ENCODE assay signal across 21 mouse cellular contexts in genomic region chr16:37878951-37879505, GRCm38 (mm10). TPM values are rescaled to one million over a fixed set of nuclear protein-coding genes. Genes with fewer than 3 reads are reported as not detected.
"Had no signal": no experiment of that assay in that cellular context is flagged by ENCODE, and none has a peak within 500 bp of the region (broad histone marks: within the 10 kb centered on the region; RNA-seq: fewer than 3 reads in every experiment).

No protein-coding gene starts in this region.

- H3K27ac ChIP-seq: limb, embryonic 10.5 days; limb, embryonic 13.5 days; liver, embryonic 12.5 days; lung, embryonic 15.5 days; midbrain, embryonic 12.5 days; midbrain, embryonic 15.5 days; neural tube, embryonic 12.5 days; neural tube, embryonic 15.5 days had no signal

- H3K4me3 ChIP-seq: limb, embryonic 10.5 days; limb, embryonic 13.5 days; liver, embryonic 12.5 days; liver, embryonic 15.5 days; lung, embryonic 15.5 days; midbrain, embryonic 12.5 days; midbrain, embryonic 15.5 days; neural tube, embryonic 12.5 days; neural tube, embryonic 15.5 days had no signal

- ATAC-seq: midbrain, embryonic 15.5 days had no signal

- DNase-seq: kidney, adult 8-10 months; kidney, postnatal 14 days; kidney, postnatal 4 days; liver; lung, adult 18-20 months; lung, postnatal 10 days; lung, postnatal 36 days; right cerebral cortex, adult 18-20 months; right cerebral cortex, postnatal 14 days; thymus, postnatal 25 days had no signal

- H3K4me2 ChIP-seq: limb, embryonic 13.5 days; liver, embryonic 12.5 days; liver, embryonic 15.5 days; lung, embryonic 15.5 days; midbrain, embryonic 12.5 days; midbrain, embryonic 15.5 days; neural tube, embryonic 12.5 days; neural tube, embryonic 15.5 days had no signal

- H3K4me1 ChIP-seq: limb, embryonic 10.5 days; lung, embryonic 15.5 days; neural tube, embryonic 12.5 days had no signal

- H3K9me3 ChIP-seq: limb, embryonic 10.5 days; limb, embryonic 13.5 days; liver, embryonic 12.5 days; liver, embryonic 15.5 days; lung, embryonic 15.5 days; midbrain, embryonic 12.5 days; midbrain, embryonic 15.5 days; neural tube, embryonic 12.5 days; neural tube, embryonic 15.5 days had no signal

- H3K9ac ChIP-seq: limb, embryonic 13.5 days; liver, embryonic 12.5 days; liver, embryonic 15.5 days; lung, embryonic 15.5 days; midbrain, embryonic 12.5 days; midbrain, embryonic 15.5 days; neural tube, embryonic 12.5 days; neural tube, embryonic 15.5 days had no signal

- H3K27me3 ChIP-seq: limb, embryonic 13.5 days; liver, embryonic 12.5 days; liver, embryonic 15.5 days; lung, embryonic 15.5 days; midbrain, embryonic 12.5 days; midbrain, embryonic 15.5 days; neural tube, embryonic 12.5 days; neural tube, embryonic 15.5 days had no signal

RNA-seq across cellular contexts. Expression of gene Gm36028, which starts 18.1 kb away (rescaled TPM):
- total RNA-seq: left cerebral cortex, postnatal 25 days had no signal
- polyA plus RNA-seq: limb, embryonic 10.5 days; liver, embryonic 12.5 days; midbrain, embryonic 15.5 days; neural tube, embryonic 12.5 days; neural tube, embryonic 15.5 days; spleen, adult 2 months had no signal

RNA-seq across cellular contexts. Expression of gene Gpr156, which starts 37.3 kb away (rescaled TPM):
- polyA plus RNA-seq: liver, embryonic 12.5 days; liver, embryonic 15.5 days had no signal
